Mouse (Mus musculus): ENCODE results near the gene Zfp36l3. TPM values are rescaled to one million over a fixed set of nuclear protein-coding genes. Genes with fewer than 3 reads are reported as not detected.
"Not testable (repeated sequence)": the region's sequence is repeated elsewhere in the genome, so short reads cannot be mapped to it uniquely, and the experiment has no call there.

The Zfp36l3 gene
- total RNA-seq (2021): not detected
- long read RNA-seq, experiment 1: 0 reads
- long read RNA-seq, experiment 2: 0 reads

DNA sequence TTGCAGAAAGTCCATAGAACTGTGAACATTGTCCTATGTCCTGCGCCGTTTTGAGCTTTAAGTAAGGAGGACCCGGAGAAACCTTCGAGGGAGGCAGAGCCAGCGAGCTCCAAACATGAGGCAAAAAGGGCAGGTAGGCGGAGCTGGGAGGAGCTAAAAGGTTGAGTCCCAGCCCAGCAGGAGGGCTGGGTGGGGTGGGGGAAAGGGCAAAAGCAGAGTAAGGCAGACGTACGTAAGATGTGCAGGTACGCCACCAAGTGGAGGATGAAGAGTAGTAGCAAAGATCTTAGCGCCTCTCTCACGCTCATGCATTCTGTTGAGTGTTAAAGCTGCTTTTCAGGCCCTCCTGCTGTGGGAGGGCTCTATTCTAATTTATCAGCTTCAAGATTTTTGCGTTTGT, at the start of gene Zfp36l3:
Gene Zfp36l3, minus strand, starts transcription at position 119 of the 400 bp plus-strand sequence.
- no peak for DNase-seq (ENCODE audit: low spot score in 2 of 2)

DNA sequence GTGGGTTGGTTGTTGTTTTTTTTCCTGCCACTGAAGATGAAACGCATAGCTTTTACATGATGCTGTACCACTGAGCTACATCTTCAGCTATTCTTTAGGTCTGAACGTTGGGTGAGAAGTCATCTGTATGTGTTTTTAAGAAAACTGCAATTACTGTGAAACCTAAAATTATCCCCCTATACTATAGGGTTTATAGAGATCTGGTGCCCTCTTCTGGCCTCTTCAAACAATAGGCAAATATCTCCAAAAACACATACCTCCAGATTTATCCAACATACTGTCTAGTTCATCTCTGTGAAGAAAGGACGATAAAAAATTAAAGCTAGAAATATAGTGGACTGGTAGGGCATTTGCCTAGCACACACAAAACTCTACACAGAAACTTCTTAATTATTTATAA, 22.9 kb upstream of the Zfp36l3 start:
- DNase-seq (ENCODE audit: low spot score in 2 of 2): no peak

DNA sequence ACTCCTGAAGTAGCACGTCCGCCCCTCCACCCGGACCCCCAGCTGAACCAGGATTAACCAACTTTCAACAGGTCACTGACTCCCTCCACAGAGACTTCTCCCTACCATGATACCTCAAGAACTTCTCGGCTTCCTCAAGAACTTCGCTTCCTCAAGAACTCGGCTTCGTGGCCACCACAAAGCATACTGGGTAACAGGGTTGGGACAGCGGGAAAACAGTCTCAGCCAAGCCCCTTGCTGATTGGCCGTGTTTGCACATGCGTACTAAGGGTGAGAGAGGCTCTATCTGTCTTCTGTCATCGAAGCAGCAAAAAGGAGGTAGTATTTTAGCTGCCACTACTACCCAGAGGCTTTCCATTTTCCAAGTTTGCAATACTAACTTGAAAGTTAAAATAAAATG, 21.3 kb upstream of the Zfp36l3 start, which contains the start of gene Xlr:
Gene Xlr, minus strand, starts transcription at position 188 of the 400 bp plus-strand sequence.
- not testable (repeated sequence) for DNase-seq (ENCODE audit: low spot score in 2 of 2)

DNA sequence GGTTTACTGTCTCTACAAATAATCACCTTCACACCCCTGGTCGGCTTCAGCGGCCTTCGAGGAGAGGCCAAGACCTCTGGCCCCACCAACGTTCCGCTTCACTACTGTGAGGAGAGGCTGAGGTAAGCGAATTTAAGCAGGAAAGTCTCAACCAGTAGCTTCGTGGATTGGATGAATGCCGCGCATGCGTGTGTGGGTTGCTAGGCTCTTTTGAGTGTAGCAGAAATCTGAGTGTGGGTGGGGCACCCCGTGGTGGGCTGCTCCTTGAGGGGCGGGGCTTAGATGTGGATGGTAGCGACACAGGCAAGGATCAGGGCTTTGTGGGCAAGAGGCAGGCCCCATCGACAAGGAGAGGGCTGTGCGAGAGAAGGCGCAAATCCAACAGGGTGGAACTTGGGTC, 18.5 kb downstream of the Zfp36l3 start, which contains the start of gene 1700013H16Rik:
Gene 1700013H16Rik, minus strand, starts transcription at position 96 of the 400 bp plus-strand sequence.
- DNase-seq (ENCODE audit: low spot score in 2 of 2): no peak

DNA sequence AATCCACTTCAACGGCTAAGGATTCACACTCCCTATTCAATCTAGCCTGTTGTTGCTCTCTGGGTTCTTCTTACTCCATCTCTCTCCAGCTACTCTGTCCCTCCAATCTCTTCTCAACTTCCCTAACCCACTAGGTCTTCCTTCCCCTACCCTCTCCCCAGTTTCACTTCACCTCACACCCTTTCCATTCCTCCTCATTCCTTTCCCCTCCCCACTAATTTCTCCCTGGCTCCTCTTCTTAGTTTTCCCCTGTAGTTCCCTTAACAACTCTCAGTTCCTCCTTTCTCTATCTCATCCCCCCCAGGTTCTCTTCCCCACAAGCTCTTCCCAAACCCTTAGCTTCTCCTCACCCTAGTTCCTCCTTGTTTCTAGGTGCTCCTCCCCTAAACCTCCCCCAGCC, 23.3 kb downstream of the Zfp36l3 start:
- DNase-seq (ENCODE audit: low spot score in 2 of 2): no peak

DNA sequence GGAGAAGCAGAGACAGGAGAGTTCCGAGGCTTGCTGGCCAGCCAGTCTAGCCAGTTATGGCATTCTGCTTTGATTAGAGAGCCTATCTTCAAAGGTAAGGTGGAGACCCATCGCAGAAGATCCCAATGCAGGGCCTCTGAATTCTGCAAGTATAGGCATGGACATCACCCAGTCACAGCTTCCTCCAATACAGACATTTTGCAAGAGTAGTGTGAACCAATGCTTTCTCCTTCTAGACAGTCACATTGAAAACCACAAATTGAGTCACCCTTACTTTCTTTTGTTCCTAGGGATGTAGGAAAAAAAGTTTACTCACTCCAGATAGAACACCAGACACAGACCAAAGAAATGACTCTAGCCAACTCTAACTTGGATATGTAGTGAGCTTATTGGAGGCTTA, 47.2 kb downstream of the Zfp36l3 start:
- no peak for DNase-seq (ENCODE audit: low spot score in 2 of 2)

DNA sequence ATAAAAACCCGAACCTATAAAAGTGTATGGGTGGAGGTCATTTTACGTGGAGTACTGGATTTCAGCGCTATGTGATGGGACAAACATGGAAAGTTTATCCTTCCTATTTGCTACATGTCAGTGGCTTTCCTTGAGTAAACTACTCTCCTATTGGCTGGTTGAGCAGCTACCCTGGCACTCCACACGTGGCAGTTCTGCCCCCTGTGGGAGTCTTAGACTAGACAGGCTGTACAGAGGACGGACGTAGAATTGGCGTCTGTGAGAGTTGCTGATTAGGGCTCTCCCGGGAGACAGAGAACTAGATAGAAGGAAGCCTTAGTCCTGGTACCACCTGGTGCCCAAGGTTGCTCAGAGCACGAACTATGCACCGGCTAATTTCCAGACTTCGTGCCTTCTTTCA, 51.6 kb downstream of the Zfp36l3 start, which contains the start of gene 4930502E18Rik:
Gene 4930502E18Rik, plus strand, starts transcription at position 231 of the 400 bp plus-strand sequence.
- no peak for DNase-seq (ENCODE audit: low spot score in 2 of 2)

Other genes starting within 250 kb of the Zfp36l3 start
- gene Rtl8c, start 168.4 kb downstream of the Zfp36l3 start, total RNA-seq (2021): 100 to 1,000 TPM; 282 to 292 TPM
- gene Gm14597, start 167.4 kb downstream of the Zfp36l3 start, total RNA-seq (2021): not detected
- 100 to 1,000 TPM; 279 to 340 TPM for gene Rtl8a, start 132.7 kb downstream of the Zfp36l3 start, total RNA-seq (2021)
- 100 to 1,000 TPM; 256 to 258 TPM for gene Rtl8b, start 106.0 kb downstream of the Zfp36l3 start, total RNA-seq (2021)
- under 1 TPM in 1 of 2 experiments, not detected in 1; 0.35 TPM for gene 4930502E18Rik, start 51.6 kb downstream of the Zfp36l3 start, total RNA-seq (2021)
- not detected for gene 1700013H16Rik, start 18.6 kb downstream of the Zfp36l3 start, total RNA-seq (2021)
- 1 to 10 TPM; 1.4 to 1.7 TPM for gene Xlr, start 21.3 kb upstream of the Zfp36l3 start, total RNA-seq (2021)